Mouse (Mus musculus) ovary, adult 18-20 months (tissue): ENCODE measurements at regions not wholly inside any gene's neighbourhood (a gene's known extent, or its start where the extent isn't known, plus 50 kb on each side); places are given as distances from the start of the nearest gene placed in this dataset.
"Not testable (repeated sequence)": the region's sequence is repeated elsewhere in the genome, so short reads cannot be mapped to it uniquely, and the experiment has no call there.

ENCODE experiments used
- DNase-seq: peaks from one replicate; pipeline ENCODE4 v3.0.0; 2022; ENCODE audit warnings: low spot score, mixed read lengths

GRCm38 (mm10) chr13:60470426-60471398 lies 131.0 kb upstream of the Dapk1 start:
- DNase-seq = no peak

- no peak for DNase-seq
These were observed 130.1 kb upstream of the Dapk1 start for GRCm38 (mm10) chr13:60471602-60472001.

DNA sequence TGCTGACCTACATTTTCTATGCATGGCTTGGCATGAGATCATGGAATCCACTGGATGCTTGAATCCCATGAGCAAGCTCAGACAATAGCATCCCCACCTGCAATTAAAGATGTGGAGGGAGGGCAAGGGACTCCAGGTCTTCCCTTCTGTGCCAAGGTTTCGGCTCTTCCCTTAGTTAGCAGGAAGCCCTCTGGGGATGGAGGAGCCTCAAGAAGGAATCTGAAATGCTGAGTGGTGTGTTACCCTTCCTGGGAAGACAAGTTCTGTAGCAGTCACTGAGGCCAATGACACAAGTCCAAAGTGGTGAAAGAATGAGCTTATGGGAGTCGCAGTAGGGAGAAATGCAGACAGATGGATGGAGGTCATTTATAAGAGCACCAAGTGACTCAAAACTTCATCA lies 125.4 kb upstream of the Dapk1 start:
- DNase-seq = no peak

GRCm38 (mm10) chr13:60478301-60478700 lies 123.4 kb upstream of the Dapk1 start:
- DNase-seq = no peak

- no peak for DNase-seq
These were observed 122.5 kb upstream of the Dapk1 start for GRCm38 (mm10) chr13:60479043-60479861.

GRCm38 (mm10) chr13:60479862-60480730 lies 121.7 kb upstream of the Dapk1 start:
- no peak for DNase-seq

DNA sequence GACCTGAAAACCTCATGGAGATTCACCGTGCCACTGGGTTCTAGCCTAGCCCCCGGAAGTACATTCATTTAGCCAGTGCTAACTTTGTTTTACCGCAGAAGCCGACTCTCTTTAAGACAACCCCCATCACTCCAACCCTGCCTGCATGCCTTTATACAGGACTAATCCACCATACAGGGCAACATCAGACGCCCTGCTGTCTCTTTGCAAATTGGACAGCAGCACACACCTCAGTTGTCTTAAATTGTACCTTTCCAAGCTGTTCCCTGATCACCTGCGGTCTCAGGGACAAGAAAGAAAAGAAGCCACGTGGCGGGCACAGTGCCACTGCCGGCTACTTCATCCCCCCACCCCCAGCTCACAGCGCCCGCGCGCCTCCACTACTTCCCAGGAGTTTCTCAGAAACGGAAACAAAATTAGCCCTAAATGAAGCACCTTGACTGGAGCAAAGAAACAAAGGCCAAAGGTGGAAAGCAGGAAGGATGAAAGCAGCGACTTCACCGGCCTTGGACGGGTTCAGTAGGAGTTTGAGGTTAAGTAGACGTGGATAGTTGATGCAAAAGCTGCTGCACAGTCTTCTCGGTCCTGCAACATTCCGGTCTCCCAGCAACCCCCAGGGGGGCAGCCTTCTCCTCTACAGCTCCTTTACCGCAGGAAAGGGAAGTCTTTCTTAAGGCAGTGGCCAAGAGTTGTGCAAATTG lies 120.9 kb upstream of the Dapk1 start:
- no peak for DNase-seq

DNA sequence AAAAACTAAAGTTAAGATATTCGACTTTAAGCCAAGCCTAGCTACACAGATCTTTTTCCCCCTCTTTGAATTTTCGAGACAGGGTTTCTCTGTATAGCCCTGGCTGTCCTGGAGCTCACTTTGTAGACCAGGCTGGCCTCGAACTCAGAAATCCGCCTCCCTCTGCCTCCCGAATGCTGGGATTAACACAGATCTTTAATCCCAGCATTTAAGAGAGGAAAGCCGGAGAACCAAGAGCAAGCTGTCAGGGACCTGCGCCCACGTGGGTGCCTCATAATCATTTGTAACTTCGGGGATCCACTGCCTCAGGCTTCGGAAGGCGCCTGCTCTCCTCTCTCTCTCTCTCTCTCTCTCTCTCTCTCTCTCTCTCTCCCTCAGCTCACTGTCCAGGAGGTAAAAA lies 120.3 kb upstream of the Dapk1 start:
- DNase-seq = not testable (repeated sequence)

- no peak for DNase-seq
These were observed 119.8 kb upstream of the Dapk1 start for GRCm38 (mm10) chr13:60481946-60482345.

DNA sequence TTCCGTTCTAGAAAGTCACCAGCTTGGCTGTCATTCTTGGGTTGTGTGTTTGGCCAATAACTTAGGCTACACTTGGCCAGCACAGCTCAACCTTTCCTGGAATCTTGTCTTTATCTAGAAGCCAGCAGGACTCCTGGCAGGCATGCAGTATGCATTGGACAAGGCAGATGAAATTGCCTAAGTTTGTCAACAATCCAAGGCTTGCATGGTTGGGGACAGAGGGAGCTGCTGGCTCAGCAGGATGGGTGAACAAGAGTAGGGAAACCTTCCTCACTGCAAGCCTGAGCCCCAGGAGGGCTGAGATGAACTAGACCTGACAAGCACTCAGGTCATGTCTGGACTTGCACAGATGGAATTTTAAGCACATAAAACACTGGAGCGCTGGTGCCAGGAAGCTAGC lies 115.6 kb upstream of the Dapk1 start:
- peak; percentile 71 for DNase-seq

GRCm38 (mm10) chr13:60486871-60487270 lies 114.9 kb upstream of the Dapk1 start:
- DNase-seq = no peak

- peak; percentile 55 for DNase-seq
These were observed 113.4 kb upstream of the Dapk1 start for GRCm38 (mm10) chr13:60488131-60488883.

DNA sequence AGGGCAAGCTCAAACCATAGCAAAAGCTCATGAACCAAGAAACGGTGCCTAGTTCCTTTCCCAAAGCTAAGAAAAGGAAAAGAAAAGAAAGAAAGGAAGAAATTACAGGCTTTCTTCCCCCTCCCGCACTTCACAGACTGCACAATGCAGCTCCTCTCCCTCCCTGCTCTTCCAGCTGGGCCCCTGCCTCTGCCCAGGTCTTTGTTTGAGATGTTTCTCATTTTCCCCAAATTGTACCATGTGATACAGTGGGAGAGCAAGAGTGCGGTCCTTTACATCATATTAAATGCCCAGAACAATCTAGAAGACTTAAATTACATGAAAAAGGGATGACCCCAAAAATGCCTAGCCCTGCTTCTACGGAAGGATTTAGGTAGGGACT lies 112.9 kb upstream of the Dapk1 start:
- DNase-seq = no peak

- no peak for DNase-seq
These were observed 109.7 kb upstream of the Dapk1 start for GRCm38 (mm10) chr13:60491948-60492464.

DNA sequence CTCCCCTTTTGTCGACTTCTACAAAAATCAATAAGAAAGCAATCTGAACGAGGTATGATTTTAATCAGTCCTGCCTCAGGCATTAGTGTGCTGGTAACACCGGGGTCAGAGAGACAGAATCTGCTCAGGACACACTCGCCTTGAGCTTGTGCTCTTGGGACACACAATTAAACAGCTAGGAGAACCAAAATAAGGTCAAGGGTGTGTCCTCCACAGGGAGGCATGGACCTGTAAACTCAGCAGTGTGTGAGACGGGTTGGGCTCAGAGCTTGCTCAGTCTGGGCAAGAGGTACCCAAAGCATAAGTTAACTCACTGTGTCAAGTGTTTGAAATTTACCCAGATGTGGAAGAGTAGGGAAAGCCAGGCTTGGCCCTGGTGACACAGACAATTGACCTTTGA lies 107.9 kb upstream of the Dapk1 start:
- no peak for DNase-seq

- DNase-seq = no peak
These were observed 103.9 kb upstream of the Dapk1 start for GRCm38 (mm10) chr13:60497714-60498400.

DNA sequence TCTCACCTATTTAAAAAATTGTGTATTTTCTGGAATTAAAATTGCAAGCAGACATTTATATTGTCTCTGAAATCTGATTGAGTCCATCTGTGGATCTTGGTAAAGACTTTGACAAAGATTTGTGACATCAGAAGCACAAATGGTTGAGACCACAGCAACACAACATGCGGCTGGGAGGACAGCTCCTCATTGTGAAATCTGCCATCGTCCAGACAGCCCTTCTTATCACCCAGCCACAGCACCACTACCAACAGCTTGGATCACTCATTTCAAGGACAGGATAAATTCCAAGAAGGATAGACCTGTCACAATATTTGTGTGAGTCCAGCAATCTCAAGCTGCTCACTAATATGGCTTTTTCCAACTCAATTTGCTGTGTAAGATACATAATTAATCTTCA lies 97.6 kb upstream of the Dapk1 start:
- no peak for DNase-seq

GRCm38 (mm10) chr13:60507611-60508010 lies 94.1 kb upstream of the Dapk1 start:
- no peak for DNase-seq

DNA sequence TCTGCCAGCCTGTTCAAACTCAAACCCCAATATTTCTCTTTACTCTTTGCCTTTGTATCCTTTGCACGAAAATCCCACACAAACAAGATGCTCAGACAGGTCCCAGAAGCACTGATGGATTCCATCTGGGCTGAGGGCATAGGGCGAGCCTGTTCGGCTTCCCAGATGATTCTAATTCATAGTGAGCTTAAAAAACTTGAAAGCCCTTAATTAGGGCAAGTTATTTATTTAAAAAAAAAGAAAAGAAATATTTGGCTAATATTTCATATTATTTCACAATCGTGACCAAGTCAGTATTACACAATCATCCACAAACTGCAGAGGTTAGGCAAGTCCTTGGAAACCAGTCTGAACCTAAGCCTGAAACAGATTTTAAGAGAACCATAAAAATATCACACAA lies 93.7 kb upstream of the Dapk1 start:
- peak; percentile 42 for DNase-seq

DNA sequence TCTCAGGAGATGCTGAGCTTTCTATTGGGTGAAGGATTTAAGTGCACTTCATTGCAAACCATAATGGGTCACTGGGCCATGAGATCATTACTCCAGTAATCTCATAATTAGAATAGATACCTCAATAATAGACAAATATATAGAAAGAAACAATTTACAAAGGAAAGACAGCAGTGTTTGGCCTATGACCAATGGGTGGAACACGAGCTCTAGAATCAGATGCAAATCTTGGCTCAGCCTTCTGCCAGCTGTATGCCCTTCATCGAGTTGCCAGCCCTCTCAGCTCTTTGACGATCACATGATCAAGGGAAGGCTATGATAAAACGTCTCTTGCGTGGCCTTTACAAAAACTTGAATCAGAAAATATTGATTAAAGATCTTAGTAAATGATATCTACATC lies 92.9 kb upstream of the Dapk1 start:
- no peak for DNase-seq
